Comparison of ENCODE assay signal across 1 mouse cellular context in the genomic region with DNA sequence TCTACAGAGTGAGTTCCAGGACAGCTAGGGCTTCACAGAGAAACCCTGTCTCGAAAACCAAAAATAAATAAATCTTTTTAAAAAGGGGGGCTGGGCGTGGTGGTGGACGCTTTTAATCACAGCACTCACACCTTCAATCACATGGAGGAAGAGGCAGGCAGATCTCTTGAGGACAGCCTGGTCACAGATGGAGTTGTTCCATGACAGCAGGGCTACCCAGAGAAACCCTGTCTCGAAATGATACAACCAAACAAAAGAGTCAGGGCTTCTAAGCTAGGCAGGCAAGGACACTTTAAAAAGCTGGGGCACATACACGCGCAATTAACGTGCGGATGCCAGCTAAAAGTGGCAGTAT.
TF ChIP-seq lines count a peak whose summit lies in the region.

No protein-coding gene starts in this region.

TF ChIP-seq in MEL, 35 proteins besides CTCF, POLR2A, EP300 and RAD21:
- TF ChIP-seq CHD1 (IDR thresholded peaks at IDR 0.05; ENCODE audit: low read depth, low read length) (no peak), RCOR1 (IDR thresholded peaks at IDR 0.05; ENCODE audit: low read depth, low read length) (0 out of 2 replicates have a peak, but pooled peaks have one; percentile 10), ZMIZ1 (IDR thresholded peaks at IDR 0.05; ENCODE audit: low read depth, low read length) (peak; percentile 20; the same call in 1 of the 2 replicates)
